Mouse (Mus musculus): ENCODE results near the gene Slc39a10.

Gene Slc39a10

DNA sequence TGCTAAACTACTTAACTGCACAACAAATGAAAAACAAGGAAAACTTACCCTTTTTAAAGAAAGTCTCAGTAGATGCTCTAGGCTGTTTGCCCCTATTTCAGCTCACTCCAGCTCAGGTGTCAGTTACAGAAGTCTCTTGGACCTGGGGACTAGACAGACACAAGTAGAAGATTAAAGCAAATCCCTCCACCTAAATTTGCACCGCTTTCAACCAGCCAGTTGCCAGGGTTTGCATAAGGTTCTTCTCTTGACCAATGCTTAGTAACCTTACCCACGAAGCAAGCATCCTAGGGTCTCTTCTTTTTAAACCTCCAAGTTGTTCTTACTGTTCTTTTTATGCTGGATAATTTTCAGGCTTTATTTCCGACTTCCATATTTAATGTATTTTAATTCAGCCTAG lies at the start of gene Slc39a10:
TSS of gene Slc39a10 (minus strand) at position 101 of the 400 bp plus-strand sequence.
- no peak for DNase-seq

DNA sequence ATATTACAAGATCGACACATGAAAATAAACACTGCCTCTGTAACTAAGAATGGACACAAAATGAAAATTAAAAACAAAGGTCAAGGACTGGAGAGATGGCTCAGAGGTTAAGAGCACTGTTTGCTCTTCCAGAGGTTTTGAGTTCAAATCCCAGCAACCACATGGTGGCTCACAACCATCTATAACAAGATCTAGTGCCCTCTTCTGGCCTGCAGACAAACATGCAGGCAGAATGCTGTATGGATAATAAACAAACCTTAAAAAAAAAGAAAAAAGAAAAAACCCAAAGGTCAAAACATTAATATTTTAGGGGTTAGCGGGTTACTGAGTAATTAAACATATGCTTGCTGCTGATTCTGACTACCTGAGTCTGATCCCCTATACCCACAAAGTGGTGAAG lies 46.6 kb upstream of the Slc39a10 start:
- DNase-seq = no peak

DNA sequence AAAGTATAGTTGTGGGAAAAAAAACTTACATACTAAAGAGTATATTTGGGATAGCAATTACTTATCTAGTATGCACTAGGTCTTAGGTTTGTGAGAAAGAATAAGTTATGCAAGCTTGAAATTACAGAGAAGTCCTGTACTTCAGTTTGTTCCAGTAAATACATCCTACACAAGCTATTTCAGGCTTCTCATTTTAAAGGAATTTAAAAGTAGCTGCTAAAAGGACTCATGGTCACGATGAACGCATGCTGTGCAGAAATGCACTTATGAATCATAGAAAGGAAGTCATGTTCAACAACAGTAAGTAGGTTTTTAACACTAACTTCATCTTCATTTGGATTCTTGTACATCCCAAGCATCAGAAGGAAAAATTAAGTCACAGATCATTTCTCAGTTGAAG lies 45.0 kb upstream of the Slc39a10 start:
- peak; percentile 63 for DNase-seq

DNA sequence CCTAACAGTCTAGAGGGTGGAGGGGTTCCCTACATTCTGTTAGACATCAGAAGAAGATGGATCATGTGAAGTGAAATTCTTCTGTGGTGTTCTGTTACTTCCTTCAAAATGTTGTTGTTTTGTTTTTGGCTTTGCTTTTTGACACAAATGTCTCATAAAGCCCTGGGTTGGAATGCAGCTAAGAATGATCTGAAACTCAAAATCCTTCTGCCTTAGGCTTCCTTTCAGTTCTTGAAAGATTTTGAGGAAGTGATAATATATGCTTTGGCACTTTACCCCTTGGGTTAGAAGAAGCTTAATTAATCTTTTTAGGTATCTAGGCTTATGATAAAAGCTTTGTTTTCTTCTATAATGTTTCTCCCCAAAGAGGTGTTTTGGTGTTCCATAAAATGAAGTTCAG lies 34.5 kb upstream of the Slc39a10 start:
- no peak for DNase-seq

DNA sequence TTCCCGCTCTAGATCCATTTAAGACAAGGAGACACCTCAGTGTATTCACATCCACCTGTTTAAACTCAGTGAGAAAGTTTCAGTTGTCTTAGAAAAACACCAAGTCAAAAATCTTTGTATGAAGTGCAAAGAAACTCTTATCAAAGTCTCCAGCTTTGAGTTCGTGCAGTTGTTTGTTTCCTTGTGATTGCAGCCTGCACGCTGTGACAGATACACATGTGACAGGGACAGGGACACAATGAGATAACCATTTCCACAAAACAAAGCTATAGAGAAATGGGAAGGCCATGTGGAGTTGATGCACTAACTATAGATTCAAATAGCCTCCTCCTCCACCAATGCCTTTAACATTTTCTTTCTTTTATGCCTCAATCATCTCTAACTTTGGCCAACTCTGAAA lies 33.6 kb upstream of the Slc39a10 start:
- no peak for DNase-seq

DNA sequence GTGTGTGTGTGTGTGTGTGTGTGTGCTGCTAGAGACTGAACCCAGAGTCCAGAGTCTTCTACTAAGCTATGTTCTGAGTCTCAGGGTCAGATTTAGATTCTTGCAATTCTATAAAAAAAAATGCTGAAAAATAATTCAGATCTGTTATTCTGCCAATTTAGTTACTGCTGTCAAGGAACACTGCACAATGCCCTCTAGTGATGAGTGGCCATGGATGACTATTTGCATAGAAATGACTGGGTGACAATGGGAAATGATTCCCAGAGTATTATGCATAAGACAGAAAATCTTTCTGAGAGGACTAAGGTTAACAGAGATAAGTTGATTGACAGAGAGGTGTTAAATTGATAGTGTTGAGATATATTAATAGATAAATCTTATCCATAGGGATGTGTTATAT lies 32.3 kb upstream of the Slc39a10 start:
- DNase-seq = no peak

DNA sequence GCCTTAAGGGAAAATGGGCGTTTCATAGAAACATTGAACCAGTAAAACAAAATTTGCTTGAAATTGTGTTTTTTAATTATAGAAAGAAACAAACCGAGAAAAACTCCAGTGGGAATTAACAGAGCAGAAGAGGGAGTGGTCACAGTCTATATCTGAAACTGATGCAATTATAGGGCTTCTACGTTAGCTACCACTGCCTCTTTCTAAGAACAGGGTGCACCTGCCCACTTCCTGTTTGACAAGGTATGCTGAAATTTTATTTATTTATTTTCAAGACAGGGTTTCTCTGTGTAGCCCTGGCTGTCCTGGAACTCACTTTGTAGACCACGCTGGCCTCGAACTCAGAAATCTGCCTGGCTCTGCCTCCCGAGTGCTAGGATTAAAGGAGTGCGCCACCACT lies 30.3 kb upstream of the Slc39a10 start:
- DNase-seq = no peak

DNA sequence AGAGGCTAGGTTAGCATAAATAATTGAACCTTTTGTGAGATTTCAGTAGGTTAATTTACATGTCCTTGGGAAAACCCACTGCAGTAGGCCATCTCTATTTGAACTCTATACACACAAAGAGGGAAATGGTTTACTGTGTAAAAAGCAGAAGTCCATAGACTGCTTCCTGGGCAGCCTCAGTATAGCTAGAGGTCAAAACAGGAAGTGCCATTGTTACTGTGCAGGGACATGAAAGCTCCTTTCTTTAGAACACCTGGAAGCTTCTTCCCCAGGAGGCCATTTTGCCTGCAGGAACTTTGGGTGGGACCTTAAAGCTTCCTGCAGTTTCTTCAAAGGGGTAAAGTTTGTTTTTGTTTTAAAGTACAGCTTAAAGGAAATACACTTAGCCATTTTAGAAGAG lies 29.0 kb upstream of the Slc39a10 start:
- DNase-seq = no peak

DNA sequence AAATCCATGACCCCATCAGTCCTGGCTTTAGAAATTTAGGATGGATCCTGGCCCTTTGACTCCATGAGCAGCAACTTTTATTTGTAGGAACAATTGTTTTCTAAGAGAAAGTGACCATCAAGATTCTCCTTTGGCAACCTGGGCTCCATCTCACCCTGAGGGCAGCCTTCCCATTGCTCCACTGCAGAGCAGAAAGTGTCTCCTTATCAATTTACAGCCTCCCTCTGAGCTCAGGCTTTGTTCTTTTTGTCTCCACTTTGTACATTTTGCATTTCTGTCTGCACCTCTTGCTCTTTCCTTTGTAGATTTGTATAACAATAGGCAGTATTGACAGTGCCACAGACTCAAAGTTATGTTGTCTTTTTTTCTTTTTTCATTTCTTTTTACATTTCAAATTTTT lies 23.6 kb upstream of the Slc39a10 start:
- DNase-seq = no peak

DNA sequence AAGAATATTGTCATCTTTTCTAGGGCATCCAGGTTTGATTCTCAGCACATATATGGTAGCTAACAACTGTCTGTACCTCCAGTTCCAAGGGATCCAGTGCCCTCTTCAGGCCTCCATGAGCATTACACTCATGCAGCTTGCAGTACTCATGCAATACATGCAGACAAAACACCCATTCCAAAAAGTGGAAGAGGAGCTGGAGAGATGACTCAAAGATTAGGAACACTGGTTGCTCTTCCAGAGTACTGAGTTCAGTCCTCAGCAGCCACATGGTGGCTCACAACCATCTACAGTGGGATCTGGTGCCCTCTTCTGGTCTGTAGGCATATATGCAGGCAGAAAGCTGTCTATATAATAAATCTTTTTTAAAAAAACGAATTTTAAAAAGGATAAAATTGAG lies 21.7 kb upstream of the Slc39a10 start:
- DNase-seq = no peak

DNA sequence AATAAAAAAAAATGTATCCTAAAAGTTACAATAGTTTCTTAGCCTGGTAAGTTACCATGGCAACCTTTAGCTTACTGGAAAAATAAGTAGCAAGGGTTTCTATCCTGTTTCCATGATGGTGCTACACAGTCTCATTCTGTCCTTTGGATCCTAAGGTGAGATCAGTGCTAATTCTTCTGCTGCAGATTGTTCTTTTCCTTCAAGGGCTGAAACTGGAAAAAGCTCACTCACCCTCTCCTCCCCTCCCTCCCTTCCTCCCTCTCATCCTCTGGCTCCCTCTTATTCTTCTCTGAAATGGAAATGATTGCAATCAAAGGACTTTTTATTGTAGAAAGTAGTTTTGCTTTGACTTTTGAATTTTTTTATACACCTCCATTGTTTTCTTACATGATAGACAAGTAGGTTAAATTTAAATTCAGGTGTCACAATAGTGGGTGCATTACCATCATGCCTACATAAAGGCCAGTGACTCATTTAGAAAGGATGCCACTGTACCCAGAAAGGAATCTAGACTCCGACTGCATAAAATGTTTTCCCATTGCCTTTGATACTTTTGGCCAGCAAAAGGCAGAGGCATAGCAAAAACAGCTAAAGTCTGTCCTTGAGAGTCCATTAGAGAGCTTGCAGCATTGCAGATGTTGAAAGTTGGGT lies 20.0 kb upstream of the Slc39a10 start:
- no peak for DNase-seq

DNA sequence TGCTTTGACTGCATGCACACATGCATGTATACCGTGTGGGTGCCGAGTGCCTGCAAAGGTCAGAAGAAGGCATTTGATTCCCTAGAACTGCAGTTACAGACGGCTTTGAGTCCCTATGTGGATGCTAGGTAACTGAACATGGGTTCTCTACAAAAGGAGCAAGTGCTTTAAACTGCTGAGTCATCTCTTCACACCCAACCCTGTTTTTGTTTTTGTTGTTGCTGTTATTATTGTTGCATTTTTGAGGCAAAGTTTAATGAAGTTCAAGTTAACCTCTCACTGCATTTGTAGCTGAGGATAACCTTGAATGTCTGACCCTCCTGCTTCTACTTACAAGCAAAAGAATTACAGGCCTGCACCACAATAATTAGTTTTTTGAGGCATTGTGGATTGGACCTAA lies 17.5 kb upstream of the Slc39a10 start:
- no peak for DNase-seq

DNA sequence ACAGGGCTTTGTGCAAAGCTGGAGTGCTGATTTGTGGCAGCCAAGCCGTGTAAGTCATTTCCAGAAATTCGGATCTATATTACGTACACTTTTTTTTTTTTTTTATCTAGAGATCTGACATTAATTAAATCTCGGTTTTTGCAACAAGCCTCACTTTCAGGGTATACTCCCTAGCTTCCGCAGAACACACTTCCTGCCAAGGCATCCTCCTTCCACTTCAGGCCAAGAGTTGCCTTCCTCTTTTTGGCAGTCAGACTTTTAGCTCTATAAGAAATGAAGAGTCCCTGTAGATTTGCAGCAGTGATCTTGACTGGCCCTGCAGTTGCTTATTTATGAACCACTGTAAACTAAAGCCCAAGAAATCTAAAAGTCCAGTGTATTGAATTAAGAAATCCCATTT lies 13.1 kb upstream of the Slc39a10 start:
- DNase-seq = no peak

DNA sequence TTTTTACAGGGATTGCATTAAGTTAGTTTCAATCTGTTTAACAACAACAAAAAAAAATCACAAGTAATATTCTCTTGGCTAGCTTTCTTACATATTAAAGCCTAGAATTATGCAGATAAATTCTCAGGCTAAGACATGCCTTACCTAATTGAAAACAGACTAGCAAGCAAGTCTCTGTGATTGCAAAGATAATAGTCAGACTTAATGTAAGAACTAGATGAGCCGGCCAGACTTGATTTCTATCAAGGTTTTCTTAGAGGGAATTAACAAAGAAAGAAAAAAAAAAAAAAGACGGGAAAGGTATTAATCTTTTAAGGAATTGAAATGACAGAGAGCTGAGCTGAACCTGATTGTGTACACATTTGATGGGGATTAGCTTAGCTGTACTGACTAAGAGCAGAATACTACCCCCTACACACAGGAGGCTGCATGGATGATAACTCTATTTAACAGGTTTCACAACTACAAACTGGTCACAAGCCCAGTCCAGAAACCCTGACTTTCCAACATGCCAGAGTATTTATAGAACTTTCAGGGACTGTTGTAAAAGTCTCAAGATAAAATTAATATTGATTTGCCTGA lies 9.5 kb upstream of the Slc39a10 start:
- no peak for DNase-seq

DNA sequence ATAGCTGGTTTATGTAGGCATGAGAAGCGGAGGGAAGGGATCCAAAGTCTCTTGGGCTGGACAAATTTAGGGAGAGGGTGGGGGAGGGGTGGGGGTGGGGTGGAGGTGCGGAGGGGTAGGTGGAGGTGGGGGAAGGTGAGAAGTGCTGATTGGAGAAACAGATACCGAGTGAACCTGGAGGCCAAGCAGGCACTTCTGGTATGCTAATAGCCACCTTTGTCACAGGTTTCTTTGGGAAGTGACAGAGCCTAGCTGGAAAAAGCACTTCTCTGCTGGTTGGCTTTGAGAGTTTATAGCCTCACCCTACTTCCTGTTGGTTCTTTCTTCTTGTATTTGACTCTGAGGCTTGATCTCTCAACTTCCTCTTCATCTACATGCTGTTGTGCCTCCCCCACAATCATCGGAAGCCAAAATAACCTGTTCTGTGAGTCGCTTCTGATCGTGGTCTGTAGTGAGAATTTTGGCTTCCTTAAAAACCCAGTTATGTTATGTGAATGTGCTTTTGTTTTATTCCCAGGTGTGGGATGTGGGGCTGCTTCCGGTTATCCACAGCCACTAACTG lies 1.7 kb upstream of the Slc39a10 start:
- DNase-seq = no peak

DNA sequence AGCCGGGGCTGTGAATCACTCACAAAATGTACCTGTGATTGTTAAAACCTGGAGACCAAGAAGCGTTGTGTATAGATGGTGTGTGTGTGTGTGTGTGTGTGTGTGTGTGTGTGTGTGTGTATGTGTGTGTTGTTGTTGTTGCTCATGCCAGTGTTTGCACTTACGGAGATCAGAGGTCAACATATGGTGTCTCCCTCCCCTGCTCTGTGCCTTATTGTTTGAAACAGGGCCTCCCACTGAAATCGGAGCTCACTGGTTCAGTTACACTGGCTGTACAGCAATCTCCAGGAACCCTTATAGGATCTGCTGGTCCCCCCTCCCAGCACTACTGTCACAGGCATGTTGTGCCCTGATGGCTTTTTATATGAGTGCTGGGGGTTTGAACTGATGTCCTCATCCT lies 3.9 kb downstream of the Slc39a10 start:
- no peak for DNase-seq

DNA sequence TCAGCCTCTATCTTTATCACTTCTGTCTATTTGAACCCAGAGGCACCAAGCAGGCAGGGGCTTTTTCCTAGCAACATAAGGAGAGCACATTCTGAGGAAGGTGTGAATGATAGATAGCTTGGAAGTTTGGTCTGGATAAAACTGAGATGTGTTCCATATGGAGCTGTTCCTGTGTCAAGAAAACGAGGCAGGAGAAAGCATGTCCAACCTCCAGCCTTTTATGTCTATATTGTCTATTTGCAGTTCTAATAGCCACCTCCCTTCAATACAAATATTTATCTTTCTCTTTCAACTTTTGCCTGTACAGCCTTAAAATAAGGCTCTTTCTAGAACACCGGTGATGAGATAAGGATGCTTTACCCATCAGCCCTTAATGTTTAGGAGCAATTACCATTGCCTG lies 4.3 kb downstream of the Slc39a10 start:
- no peak for DNase-seq

DNA sequence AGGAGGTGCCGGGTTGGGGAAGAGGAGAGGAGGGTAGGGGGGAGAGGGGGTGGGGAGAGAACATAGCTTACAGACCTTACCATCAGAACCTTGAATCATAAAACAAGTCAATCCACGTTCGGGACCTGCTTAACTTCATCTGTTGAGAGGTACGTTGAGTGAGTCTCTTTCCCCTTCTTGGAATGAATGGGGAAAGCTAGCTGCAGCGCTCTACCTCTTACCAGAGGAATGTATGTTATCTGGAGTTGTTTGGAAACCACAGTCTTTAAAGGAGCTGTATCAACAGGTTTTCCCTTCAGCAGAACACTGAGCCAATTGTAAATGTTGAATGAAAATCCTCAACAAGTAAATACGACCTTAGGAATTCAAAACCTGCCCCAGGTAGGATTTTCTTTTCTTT lies 4.7 kb downstream of the Slc39a10 start:
- no peak for DNase-seq

DNA sequence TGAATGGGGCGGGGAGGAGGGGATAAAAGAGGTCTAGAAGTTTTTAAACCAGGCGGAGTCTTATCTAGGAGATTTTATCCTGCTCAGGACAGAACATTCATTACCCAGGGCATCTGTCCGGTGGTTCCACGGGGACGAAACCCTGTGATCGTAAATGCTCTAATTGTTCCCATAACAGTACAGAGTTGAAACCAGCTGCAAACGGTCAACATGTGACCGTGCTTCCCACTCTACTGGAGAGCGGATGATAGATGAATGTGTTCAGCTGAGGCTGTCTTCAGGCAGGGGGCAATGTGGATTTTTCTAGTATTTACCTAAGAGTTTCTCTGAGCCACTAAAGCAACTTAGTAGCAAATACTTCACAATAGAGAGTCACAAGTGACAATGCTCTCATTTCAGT lies 6.6 kb downstream of the Slc39a10 start:
- DNase-seq = no peak

DNA sequence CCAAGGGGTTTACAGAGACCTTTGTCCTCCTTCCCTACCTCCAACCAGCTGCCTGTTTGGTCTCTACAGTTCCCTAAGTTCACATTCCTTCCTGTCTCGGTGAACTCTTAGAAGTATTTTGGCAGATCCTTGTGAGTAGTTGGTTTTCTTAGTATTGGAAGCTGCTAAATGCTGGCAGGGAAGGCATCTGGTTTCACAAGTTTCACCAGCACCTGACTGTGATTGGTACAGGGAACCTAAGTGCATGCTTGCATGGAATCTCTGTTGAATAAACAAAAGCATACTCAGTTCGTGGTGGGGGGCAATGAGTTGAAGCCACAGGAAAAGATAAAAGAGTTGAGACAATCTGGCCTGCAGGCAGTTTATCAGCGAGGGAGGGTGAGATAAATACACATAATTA lies 7.4 kb downstream of the Slc39a10 start:
- no peak for DNase-seq

DNA sequence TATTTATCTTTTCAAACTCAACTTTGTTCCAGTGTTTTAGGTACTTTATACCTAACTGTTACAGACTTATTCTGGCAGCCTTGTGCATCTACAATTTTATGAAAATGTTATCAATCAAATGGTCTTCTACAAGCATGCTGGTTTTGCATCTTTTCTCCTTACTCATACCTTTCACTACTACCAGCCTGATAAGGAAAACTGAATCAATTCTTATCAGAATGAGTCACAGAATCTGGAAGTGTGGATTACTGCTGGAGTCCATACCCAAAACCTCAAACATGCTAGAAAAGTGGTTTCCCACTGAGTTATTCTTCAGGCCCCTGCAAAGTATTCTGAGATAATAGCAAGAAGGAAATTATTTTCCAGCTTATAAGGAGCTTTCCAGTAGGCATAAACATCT lies 12.7 kb downstream of the Slc39a10 start:
- DNase-seq = no peak

DNA sequence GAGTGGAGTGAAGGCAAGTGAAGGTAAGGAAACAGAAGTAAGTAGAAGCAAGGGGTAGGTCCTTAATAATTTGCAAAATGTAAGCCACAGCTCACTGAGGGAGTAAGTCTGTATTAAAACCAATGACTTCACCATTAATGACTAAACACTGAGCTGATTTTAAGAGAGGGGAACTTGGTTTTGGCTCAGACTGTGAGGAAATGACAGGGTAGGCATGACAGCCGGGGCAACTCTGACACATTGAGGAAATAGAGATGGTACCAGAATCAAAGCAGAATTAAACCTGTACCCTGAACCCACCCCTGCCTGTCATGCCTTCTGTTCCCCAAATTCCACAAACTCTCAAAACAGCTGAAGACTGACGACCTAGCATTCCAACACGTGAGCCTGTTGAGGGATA lies 18.9 kb downstream of the Slc39a10 start:
- no peak for DNase-seq

DNA sequence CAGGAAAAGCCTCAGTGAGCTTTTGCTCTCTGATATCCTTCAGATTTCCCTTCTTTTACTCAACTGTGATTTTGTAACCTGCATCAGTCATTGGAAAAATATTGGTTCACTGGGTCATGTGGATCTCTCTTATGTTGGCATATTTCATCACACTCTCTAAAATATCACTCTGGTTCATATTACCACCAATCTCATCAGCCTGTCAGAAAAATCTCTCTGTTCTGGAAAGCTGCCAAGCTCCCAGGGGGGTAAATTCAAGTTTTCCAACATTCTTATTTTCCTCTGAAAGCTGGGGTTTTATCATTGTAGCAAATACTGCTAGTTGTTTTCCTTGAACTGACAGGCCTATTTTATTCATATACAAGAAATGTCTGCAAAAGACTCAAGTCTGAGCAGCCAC lies 22.9 kb downstream of the Slc39a10 start:
- DNase-seq = no peak

DNA sequence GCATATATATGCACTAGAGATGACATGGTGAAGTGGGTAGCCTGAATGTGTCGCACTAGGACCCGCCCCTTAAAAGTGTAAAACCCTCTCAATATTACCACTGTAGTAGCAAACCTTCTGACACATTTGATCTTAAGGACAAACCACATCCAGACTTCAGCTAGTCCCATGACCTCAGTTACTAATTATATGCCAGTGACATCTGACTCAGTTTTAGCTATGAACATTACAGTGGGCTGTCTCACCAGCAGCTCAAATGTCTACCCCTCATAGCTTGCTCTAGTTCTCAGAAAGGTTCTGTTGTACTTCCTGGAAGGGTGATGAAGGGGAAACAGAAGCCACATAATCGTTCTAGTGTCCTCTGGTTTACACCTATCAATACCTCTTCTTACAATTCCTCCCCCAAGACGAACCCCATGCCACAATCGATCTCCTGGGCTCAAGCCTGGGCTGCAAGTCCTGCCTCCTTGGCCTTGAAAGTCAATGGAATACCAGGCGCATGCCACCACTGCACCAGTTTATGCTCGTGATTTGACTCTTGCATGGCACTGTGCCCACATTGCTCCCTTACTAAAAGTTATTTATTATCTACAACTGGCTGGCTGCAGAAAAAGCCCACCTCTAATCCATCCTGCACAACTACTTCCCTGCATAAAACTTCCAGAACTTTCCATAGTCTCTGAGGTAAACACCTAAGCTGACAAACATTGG lies 28.3 kb downstream of the Slc39a10 start:
- DNase-seq = no peak
